Mouse (Mus musculus) thymus, adult 2 months (tissue): ENCODE results near the gene Tmtc1. TPM values are rescaled to one million over a fixed set of nuclear protein-coding genes. Genes with fewer than 3 reads are reported as not detected.

Experiments used
- DNase-seq: peaks from one replicate; pipeline ENCODE4 v3.0.0; 2021
- H3K27ac ChIP-seq: fragments of 200-500 bp; 2 replicates; pipeline ENCODE4 v1.5.1; 2012; ENCODE audit warnings: low read length, control low read depth; ENCODE audit not compliant: control insufficient read depth, insufficient read depth
- H3K27me3 ChIP-seq: fragments of 200-500 bp; 2 replicates; pipeline ENCODE4 v1.6.1; 2012; ENCODE audit warnings: mild to moderate bottlenecking, low read length, moderate library complexity, mixed read lengths; ENCODE audit not compliant: control insufficient read depth, insufficient read depth
- H3K36me3 ChIP-seq: fragments of 200-500 bp; 2 replicates; pipeline ENCODE4 v1.6.1; 2012; ENCODE audit warnings: mild to moderate bottlenecking, low read length, moderate library complexity; ENCODE audit not compliant: control insufficient read depth, insufficient read depth
- H3K4me1 ChIP-seq: fragments of 200-500 bp; replicated peaks from 2 replicates; pipeline ENCODE4 v1.6.1; 2012; ENCODE audit warnings: low read length; ENCODE audit not compliant: control insufficient read depth, insufficient read depth
- H3K4me3 ChIP-seq: fragments of 200-500 bp; 2 replicates; pipeline ENCODE4 v1.5.1; 2012; ENCODE audit warnings: mild to moderate bottlenecking, low read length, control low read depth, moderate library complexity; ENCODE audit not compliant: control insufficient read depth, insufficient read depth
- CTCF ChIP-seq: fragments of 200-500 bp; IDR thresholded peaks from 2 replicates; pipeline ENCODE4 v1.5.1; 2012; ENCODE audit warnings: mild to moderate bottlenecking, control low read depth, low read length, moderate library complexity, borderline replicate concordance; ENCODE audit not compliant: control insufficient read depth, poor library complexity, insufficient read depth; ENCODE audit errors: extremely low read depth
- POLR2A ChIP-seq: fragments of 200-500 bp; IDR thresholded peaks from 2 replicates; pipeline ENCODE4 v1.6.1; 2012; ENCODE audit warnings: mild to moderate bottlenecking, low read length, control low read depth, moderate library complexity; ENCODE audit not compliant: control insufficient read depth, poor library complexity, insufficient read depth; ENCODE audit errors: extremely low read depth
- WGBS: fragments of 180-500 bp; shearing (Covaris S2); methylation state at CpG from one replicate; pipeline ENCODE4 v1.1.7; 2018; 5-methylcytosine and 5-hydroxymethylcytosine counted together
- polyA plus RNA-seq: library from polyadenylated mRNA; depleted of rRNA; stranded (reverse); fragments of >200 nt; gene quantifications from 2 replicates; pipeline ENCODE4 v1.2.3, GENCODE M21; 2012

Gene Tmtc1
- polyA plus RNA-seq, 1 experiment: 6.4 TPM

GRCm38 (mm10) chr6:148242304-148242703 lies 201.9 kb downstream of the Tmtc1 start:
- TF ChIP-seq POLR2A (no peak), CTCF (no peak)

GRCm38 (mm10) chr6:148241685-148242084 lies 202.5 kb downstream of the Tmtc1 start:
- TF ChIP-seq POLR2A: no peak
- no peak for TF ChIP-seq CTCF
- no peak overlapping the region for H3K27ac ChIP-seq
- no peak overlapping the region for H3K4me3 ChIP-seq
- H3K4me1 ChIP-seq: no peaks in the 10 kb centered on the region
- H3K36me3 ChIP-seq: no peaks in the 10 kb centered on the region
- no peak for DNase-seq
- WGBS: 96% methylated on average over 5 of the region's 5 CpGs
- no peaks in the 10 kb centered on the region for H3K27me3 ChIP-seq

More at GRCm38 (mm10) chr6:148242304-148242703, 201.9 kb downstream of the Tmtc1 start:
- no peak for DNase-seq
- Histone ChIP-seq H3K27me3 (no peaks in the 10 kb centered on the region), H3K36me3 (no peaks in the 10 kb centered on the region), H3K4me3 (no peak overlapping the region), H3K4me1 (no peaks in the 10 kb centered on the region), H3K27ac (no peak overlapping the region)
- 66% methylated on average over 3 of the region's 3 CpGs for WGBS

- TF ChIP-seq POLR2A (no peak), CTCF (no peak)
- H3K4me1 ChIP-seq: no peaks in the 10 kb centered on the region
- no peaks in the 10 kb centered on the region for H3K36me3 ChIP-seq
- no peak for DNase-seq
- no peak overlapping the region for H3K27ac ChIP-seq
- H3K27me3 ChIP-seq: no peaks in the 10 kb centered on the region
- WGBS: 90% methylated on average over 1 of the region's 1 CpGs
- H3K4me3 ChIP-seq: no peak overlapping the region
Observed at GRCm38 (mm10) chr6:148239311-148239710, 204.9 kb downstream of the Tmtc1 start.

- DNase-seq: no peak
- Histone ChIP-seq H3K4me1 (no peaks in the 10 kb centered on the region), H3K27ac (no peak overlapping the region), H3K4me3 (no peak overlapping the region), H3K36me3 (no peaks in the 10 kb centered on the region), H3K27me3 (no peaks in the 10 kb centered on the region)
- no peak for TF ChIP-seq POLR2A
- no peak for TF ChIP-seq CTCF
- WGBS: 94% methylated on average over 5 of the region's 5 CpGs
Observed at GRCm38 (mm10) chr6:148237453-148237852, 206.7 kb downstream of the Tmtc1 start.

GRCm38 (mm10) chr6:148234105-148234828 lies 209.9 kb downstream of the Tmtc1 start:
- TF ChIP-seq CTCF (no peak), POLR2A (no peak)
- Histone ChIP-seq H3K27me3 (no peaks in the 10 kb centered on the region), H3K4me1 (no peaks in the 10 kb centered on the region), H3K27ac (no peak overlapping the region), H3K4me3 (no peak overlapping the region), H3K36me3 (no peaks in the 10 kb centered on the region)
- 91% methylated on average over 3 of the region's 3 CpGs for WGBS
- no peak for DNase-seq

- no peaks in the 10 kb centered on the region for H3K36me3 ChIP-seq
- H3K4me1 ChIP-seq: no peaks in the 10 kb centered on the region
- no peak for TF ChIP-seq CTCF
- H3K4me3 ChIP-seq: no peak overlapping the region
- DNase-seq: no peak
- 66% methylated on average over 3 of the region's 3 CpGs for WGBS
- H3K27me3 ChIP-seq: no peaks in the 10 kb centered on the region
- no peak overlapping the region for H3K27ac ChIP-seq
Observed at GRCm38 (mm10) chr6:148227542-148227941, 216.6 kb downstream of the Tmtc1 start.

- no peaks in the 10 kb centered on the region for H3K27me3 ChIP-seq
- no peak for TF ChIP-seq POLR2A
- TF ChIP-seq CTCF: no peak
- DNase-seq: no peak
- H3K4me3 ChIP-seq: no peak overlapping the region
- H3K27ac ChIP-seq: no peak overlapping the region
- no peaks in the 10 kb centered on the region for H3K36me3 ChIP-seq
- 84% methylated on average over 2 of the region's 2 CpGs for whole genome bisulfite sequencing
- no peaks in the 10 kb centered on the region for H3K4me1 ChIP-seq
Observed at GRCm38 (mm10) chr6:148222686-148223085, 221.5 kb downstream of the Tmtc1 start.
